Mouse (Mus musculus) cerebellum, adult 2 months (tissue): ENCODE results near the gene Cradd.

Experiments
- CTCF ChIP-seq: fragments of 200-500 bp; IDR thresholded peaks from 2 replicates; pipeline ENCODE4 v1.5.1; 2011; ENCODE audit warnings: low read depth, mild to moderate bottlenecking, control low read depth, low read length, moderate library complexity, borderline replicate concordance; ENCODE audit not compliant: insufficient read depth
- POLR2A ChIP-seq: fragments of 200-500 bp; IDR thresholded peaks from 2 replicates; pipeline ENCODE4 v1.6.1; 2011; ENCODE audit warnings: low read length, control low read depth, borderline replicate concordance; ENCODE audit not compliant: insufficient read depth

GRCm38 (mm10) chr10:95324278-95324631 lies 322 bp upstream of the Cradd start:
- TF ChIP-seq POLR2A (no peak), CTCF (no peak)
